Mouse (Mus musculus) E14TG2a.4 (cell line): Measurements from ENCODE around the gene Psme3.

Experiments
- H3K27me3 ChIP-seq: 2 replicates; pipeline ENCODE4 v1.6.1; 2014; ENCODE audit warnings: low read length, control low read depth; ENCODE audit not compliant: insufficient read depth
- H3K36me3 ChIP-seq: 2 replicates; pipeline ENCODE4 v1.6.1; 2014; ENCODE audit warnings: low read length, control low read depth; ENCODE audit not compliant: insufficient read depth
- H3K4me1 ChIP-seq: replicated peaks from 2 replicates; pipeline ENCODE4 v1.6.1; 2014; ENCODE audit warnings: low read depth, low read length, control low read depth
- H3K4me3 ChIP-seq: replicated peaks from 2 replicates; pipeline ENCODE4 v1.5.1; 2014; ENCODE audit warnings: mild to moderate bottlenecking, low read length
- H3K9me3 ChIP-seq: 2 replicates; pipeline ENCODE4 v1.6.1; 2014; ENCODE audit warnings: low read length, control low read depth
- CTCF ChIP-seq: conservative IDR thresholded peaks from 2 replicates; pipeline ENCODE4 v1.5.1; 2014; ENCODE audit warnings: low read length
- NANOG ChIP-seq: IDR thresholded peaks from 2 replicates; pipeline ENCODE4 v1.6.1; 2014; ENCODE audit warnings: borderline replicate concordance, low read length, mixed read lengths
- POU5F1 ChIP-seq: IDR thresholded peaks from 2 replicates; pipeline ENCODE4 v1.6.1; 2014; ENCODE audit warnings: low read length, borderline replicate concordance

Gene Psme3

GRCm38 (mm10) chr11:101279193-101279569 is 36.8 kb upstream of the Psme3 start:
- TF ChIP-seq POU5F1 = no peak
- TF ChIP-seq CTCF = no peak
- TF ChIP-seq NANOG = no peak
- H3K4me3 ChIP-seq = peak overlapping the region; percentile 96
- no peaks in the 10 kb centered on the region for H3K9me3 ChIP-seq

GRCm38 (mm10) chr11:101280837-101281236 is 35.2 kb upstream of the Psme3 start:
- no peaks in the 10 kb centered on the region for H3K9me3 ChIP-seq
- no peak overlapping the region for H3K4me3 ChIP-seq
- H3K27me3 ChIP-seq = peaks cover 32% of the 10 kb centered on the region
- peaks cover 34% of the 10 kb centered on the region for H3K36me3 ChIP-seq
- no peak for TF ChIP-seq CTCF
- TF ChIP-seq NANOG = no peak
- no peak for TF ChIP-seq POU5F1
- H3K4me1 ChIP-seq = peaks cover 52% of the 10 kb centered on the region

More at GRCm38 (mm10) chr11:101279193-101279569, 36.8 kb upstream of the Psme3 start:
- Histone ChIP-seq H3K4me1 (peaks cover 62% of the 10 kb centered on the region), H3K27me3 (peaks cover 44% of the 10 kb centered on the region), H3K36me3 (peaks cover 22% of the 10 kb centered on the region)

GRCm38 (mm10) chr11:101282896-101283295 is 33.1 kb upstream of the Psme3 start:
- Histone ChIP-seq H3K4me1 (peaks cover 31% of the 10 kb centered on the region), H3K9me3 (no peaks in the 10 kb centered on the region), H3K36me3 (peaks cover 38% of the 10 kb centered on the region), H3K4me3 (no peak overlapping the region), H3K27me3 (peaks cover 18% of the 10 kb centered on the region)
- TF ChIP-seq POU5F1 (no peak), NANOG (no peak), CTCF (no peak)

GRCm38 (mm10) chr11:101283805-101284204 is 32.2 kb upstream of the Psme3 start:
- H3K4me1 ChIP-seq = peaks cover 27% of the 10 kb centered on the region
- TF ChIP-seq CTCF (no peak), NANOG (no peak), POU5F1 (no peak)
- H3K36me3 ChIP-seq = peaks cover 47% of the 10 kb centered on the region
- H3K4me3 ChIP-seq = no peak overlapping the region
- no peaks in the 10 kb centered on the region for H3K9me3 ChIP-seq
- H3K27me3 ChIP-seq = peaks cover 18% of the 10 kb centered on the region

- H3K4me3 ChIP-seq = no peak overlapping the region
- no peaks in the 10 kb centered on the region for H3K9me3 ChIP-seq
- no peaks in the 10 kb centered on the region for H3K27me3 ChIP-seq
- peaks cover 15% of the 10 kb centered on the region for H3K4me1 ChIP-seq
- peaks cover 82% of the 10 kb centered on the region for H3K36me3 ChIP-seq
- TF ChIP-seq POU5F1 (no peak), CTCF (no peak), NANOG (no peak)
Measured at GRCm38 (mm10) chr11:101287306-101287705, 28.7 kb upstream of the Psme3 start.

GRCm38 (mm10) chr11:101291231-101291630 is 24.8 kb upstream of the Psme3 start:
- no peaks in the 10 kb centered on the region for H3K9me3 ChIP-seq
- peaks cover 12% of the 10 kb centered on the region for H3K4me1 ChIP-seq
- no peak overlapping the region for H3K4me3 ChIP-seq
- no peak for TF ChIP-seq NANOG
- TF ChIP-seq POU5F1 = no peak
- no peak for TF ChIP-seq CTCF
- H3K36me3 ChIP-seq = peaks cover 95% of the 10 kb centered on the region
- H3K27me3 ChIP-seq = no peaks in the 10 kb centered on the region

GRCm38 (mm10) chr11:101295191-101295590 is 20.8 kb upstream of the Psme3 start:
- Histone ChIP-seq H3K36me3 (peaks cover 97% of the 10 kb centered on the region), H3K27me3 (no peaks in the 10 kb centered on the region), H3K4me3 (no peak overlapping the region), H3K4me1 (peaks cover 12% of the 10 kb centered on the region), H3K9me3 (no peaks in the 10 kb centered on the region)
- TF ChIP-seq NANOG = no peak
- no peak for TF ChIP-seq CTCF
- TF ChIP-seq POU5F1 = no peak

GRCm38 (mm10) chr11:101300881-101301280 is 15.1 kb upstream of the Psme3 start:
- Histone ChIP-seq H3K4me1 (peaks cover 15% of the 10 kb centered on the region), H3K9me3 (no peaks in the 10 kb centered on the region), H3K27me3 (no peaks in the 10 kb centered on the region), H3K36me3 (peaks cover 44% of the 10 kb centered on the region), H3K4me3 (peak overlapping the region; percentile 98)
- TF ChIP-seq NANOG = no peak
- no peak for TF ChIP-seq POU5F1
- TF ChIP-seq CTCF = peak; percentile 15
